Mouse (Mus musculus) heart, adult 18-20 months (tissue): ENCODE measurements around the gene Fgfr2. TPM values are rescaled to one million over a fixed set of nuclear protein-coding genes. Genes with fewer than 3 reads are reported as not detected.

Experiments used
- DNase-seq, 2 experiments: peaks; one replicate each; pipeline ENCODE4 v3.0.0; 2021 to 2022; ENCODE audit warnings: mixed read lengths in 1 of 2
- total RNA-seq, 2 experiments: library from RNA; stranded (reverse); gene quantifications; 2 replicates each; pipeline ENCODE4 v1.2.3; 2021

Fgfr2 gene
- total RNA-seq, 2 experiments from 2014 or later = 1.3 to 2.6 TPM

DNA sequence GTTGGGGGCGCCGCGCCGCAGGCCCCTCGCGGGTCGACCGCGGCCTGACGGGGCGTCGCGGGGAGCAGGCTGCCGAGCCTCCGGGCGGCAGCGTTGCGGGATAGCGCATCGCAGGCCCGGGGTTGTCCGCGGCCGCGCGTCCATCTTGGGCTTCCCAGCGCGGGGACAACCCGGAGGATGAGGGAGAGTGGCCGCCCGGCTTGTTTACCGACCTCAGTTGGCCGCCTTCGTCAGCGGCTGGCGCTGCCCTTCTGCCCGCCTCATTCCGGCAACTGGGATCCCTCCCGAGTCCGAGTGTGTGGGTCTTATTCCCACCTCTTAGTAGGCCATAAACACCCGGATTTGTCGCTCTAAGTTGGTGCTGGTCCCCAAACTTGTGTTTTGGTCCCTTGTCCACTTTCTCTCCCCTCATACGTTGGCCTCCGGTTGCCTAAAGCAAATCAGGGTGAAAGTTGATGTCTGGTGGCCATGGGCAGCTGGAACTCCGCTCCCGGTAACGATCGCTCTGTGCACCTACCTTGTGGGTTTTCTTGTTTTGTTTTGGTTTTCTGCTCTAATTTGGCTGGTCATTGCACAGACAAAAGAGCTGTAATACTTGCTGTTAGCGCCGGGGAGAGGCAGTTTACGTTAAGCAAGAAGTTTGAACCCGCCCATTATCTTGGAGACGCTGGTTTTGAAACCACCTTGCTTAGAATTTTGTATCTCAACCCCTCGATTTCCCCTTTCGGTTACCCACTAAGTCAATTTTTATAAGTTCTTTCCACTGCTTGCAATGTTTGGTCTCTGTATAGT lies 191.4 kb downstream of the Fgfr2 start:
- peak; percentile 46 to 71 for DNase-seq

- peak; percentile 98 to 99 for DNase-seq
Observed at GRCm38 (mm10) chr7:132930850-132931559, 192.1 kb downstream of the Fgfr2 start, which contains the start of gene Zranb1. Zranb1 (plus strand) TSS chr7:132931142.

GRCm38 (mm10) chr7:132930055-132930454 lies 193.1 kb downstream of the Fgfr2 start:
- no peak for DNase-seq

DNA sequence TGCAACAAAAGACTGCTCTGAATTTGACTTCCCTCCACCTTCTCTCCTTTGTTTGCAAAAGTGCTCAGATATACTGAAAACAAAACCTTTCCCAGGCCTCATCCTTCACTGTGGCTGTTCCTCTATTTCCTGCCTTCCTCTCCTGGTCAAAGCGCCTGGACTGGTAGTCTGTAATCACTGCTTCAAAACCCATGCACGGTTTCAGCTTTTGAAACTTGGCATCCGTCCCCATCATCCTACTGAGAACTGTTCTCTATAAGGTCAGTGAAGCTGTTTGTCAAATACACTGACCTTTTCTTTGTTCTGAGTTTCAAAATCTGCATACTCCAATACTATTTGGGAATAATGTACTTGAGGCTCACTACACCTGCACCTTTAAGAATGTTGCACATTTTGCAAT lies 195.9 kb downstream of the Fgfr2 start:
- DNase-seq = no peak

GRCm38 (mm10) chr7:132925227-132925626 lies 197.9 kb downstream of the Fgfr2 start:
- DNase-seq = no peak

GRCm38 (mm10) chr7:132921971-132922370 lies 201.2 kb downstream of the Fgfr2 start:
- no peak for DNase-seq

- no peak for DNase-seq
Observed at GRCm38 (mm10) chr7:132903796-132904195, 219.4 kb downstream of the Fgfr2 start.

DNA sequence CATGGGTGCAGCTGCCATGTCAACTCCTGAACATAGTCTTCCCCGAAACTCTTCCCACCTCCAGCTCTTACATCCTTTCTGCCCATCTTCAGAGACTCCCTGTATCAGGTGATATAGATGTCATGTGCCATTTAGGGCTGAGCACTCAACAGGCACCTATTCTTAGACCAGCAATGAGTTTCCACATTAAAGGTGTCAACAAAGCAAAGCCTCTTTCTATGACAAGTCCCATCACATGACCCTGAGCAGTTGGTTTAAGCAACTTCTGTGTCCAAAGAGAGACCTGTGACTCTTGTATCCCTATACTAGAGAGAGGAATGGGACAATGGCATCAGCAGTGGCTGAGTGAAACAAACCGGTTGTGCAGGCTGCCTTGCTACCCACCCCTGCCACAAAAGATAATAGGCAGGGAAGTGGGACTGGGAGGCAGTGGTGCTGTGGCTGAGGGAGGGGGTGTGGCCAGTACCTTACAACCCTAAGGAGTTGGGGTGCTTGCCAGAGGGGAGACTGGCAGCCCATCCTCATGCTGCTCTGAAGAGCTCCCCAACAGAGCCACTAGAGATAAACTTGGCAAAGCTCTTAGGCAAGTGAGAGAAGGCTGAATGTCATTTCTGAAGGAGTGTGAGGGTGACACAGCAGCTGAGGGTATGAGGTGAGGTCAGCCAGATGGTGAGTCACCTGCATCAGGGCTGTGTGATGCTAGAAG lies 222.2 kb downstream of the Fgfr2 start:
- DNase-seq = peak; percentile 38 to 42

DNA sequence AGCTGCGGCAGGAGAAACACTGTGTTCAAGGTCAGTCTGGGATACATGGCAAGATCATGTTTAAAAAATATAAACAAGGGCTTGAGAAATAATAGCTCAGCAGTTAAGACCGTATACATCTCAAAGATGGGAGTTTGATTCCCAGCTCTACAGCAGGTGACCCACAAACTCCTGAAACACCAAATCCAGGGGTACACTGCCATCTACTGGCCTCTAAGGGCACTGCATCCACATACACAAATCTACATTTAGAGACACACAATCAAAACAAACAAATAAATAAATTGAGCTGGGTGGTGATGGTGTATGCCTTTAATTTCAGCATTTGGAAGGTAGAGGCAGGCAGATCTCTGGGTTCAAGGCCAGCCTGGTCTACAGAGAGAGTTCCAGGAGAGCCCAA lies 224.9 kb downstream of the Fgfr2 start:
- DNase-seq = no peak

GRCm38 (mm10) chr7:132897258-132897657 lies 225.9 kb downstream of the Fgfr2 start:
- no peak for DNase-seq

GRCm38 (mm10) chr7:132896206-132896815 lies 226.8 kb downstream of the Fgfr2 start:
- DNase-seq = peak; percentile 37 to 50

GRCm38 (mm10) chr7:132894841-132895555 lies 228.2 kb downstream of the Fgfr2 start:
- DNase-seq = peak; percentile 40 to 46

- no peak for DNase-seq
Observed at GRCm38 (mm10) chr7:132893336-132893735, 229.8 kb downstream of the Fgfr2 start.

- DNase-seq = no peak
Observed at GRCm38 (mm10) chr7:132892806-132893205, 230.3 kb downstream of the Fgfr2 start.

GRCm38 (mm10) chr7:132892311-132892661 lies 230.9 kb downstream of the Fgfr2 start:
- DNase-seq = no peak

- DNase-seq = peak; percentile 44 to 47
Observed at GRCm38 (mm10) chr7:132891561-132892310, 231.4 kb downstream of the Fgfr2 start.

DNA sequence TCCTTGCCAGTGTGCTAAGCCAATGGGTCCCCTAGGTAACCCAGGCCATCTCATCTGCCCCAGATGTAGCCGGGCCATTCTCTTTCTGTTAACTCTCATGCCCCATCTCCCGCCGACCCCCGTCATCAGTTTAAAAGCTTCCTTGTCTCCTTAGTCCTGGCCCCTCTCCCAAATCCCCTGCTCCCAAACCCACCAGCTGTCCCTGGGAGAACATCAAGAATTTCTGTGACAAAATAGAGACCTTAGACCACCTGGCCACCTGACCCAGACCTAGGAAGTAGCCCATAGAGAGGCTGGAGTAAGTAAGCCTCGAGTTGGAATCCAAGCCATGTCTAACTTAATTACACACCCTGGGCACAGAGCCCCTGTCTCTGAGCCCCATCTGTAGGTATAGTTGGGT lies 232.9 kb downstream of the Fgfr2 start:
- DNase-seq = no peak

GRCm38 (mm10) chr7:132889691-132890090 lies 233.5 kb downstream of the Fgfr2 start:
- no peak for DNase-seq

- no peak for DNase-seq
Observed at GRCm38 (mm10) chr7:132888518-132889249, 234.5 kb downstream of the Fgfr2 start.

- no peak for DNase-seq
Observed at GRCm38 (mm10) chr7:132888052-132888451, 235.1 kb downstream of the Fgfr2 start.
